Mouse (Mus musculus): ENCODE data around the gene Csrnp1. TPM values are rescaled to one million over a fixed set of nuclear protein-coding genes. Genes with fewer than 3 reads are reported as not detected.

Csrnp1 gene
- polyA plus RNA-seq, 2 experiments = 0.38 to 2.2 TPM

DNA sequence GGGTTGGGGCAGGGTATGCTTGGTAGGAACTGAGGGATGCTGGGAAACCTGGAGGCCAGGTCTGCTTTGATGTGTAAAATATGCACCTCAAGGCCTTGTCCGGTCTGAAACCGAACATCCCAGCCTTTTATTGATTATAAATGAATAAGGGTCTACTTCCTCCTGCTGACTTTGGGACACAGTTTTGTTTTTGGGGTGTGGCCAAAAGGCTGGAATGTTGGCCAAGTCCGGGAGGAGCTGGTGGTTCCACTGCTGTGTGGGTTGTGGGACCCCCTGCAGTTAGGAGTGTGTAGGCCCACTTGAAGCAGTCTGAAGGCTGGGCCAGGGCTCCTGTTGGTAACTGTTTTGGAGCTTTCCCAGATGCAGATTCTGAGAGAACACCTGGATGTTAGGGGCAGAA is 21.5 kb upstream of the Csrnp1 start:
- ATAC-seq (ENCODE audit: insufficient read depth) (no peak), DNase-seq (ENCODE audit: low read depth in 3 of 3, low spot score in 3 of 3) (no peak)
- TF ChIP-seq CTCF (IDR thresholded peaks at IDR 0.05; ENCODE audit: low read depth) = no peak
- no peak for TF ChIP-seq EP300 (IDR thresholded peaks at IDR 0.05; ENCODE audit: low read depth)
- Histone ChIP-seq H3K4me3 (ENCODE audit: insufficient read depth in 1 of 2, low read depth in 2 of 2, low read length in 2 of 2) (no peak overlapping the region), H3K9me3 (ENCODE audit: control insufficient read depth, low read length) (no peaks in the 10 kb centered on the region), H3K4me1 (replicated peaks; ENCODE audit: control insufficient read depth in 2 of 2, insufficient read depth in 2 of 2, low read length in 1 of 2) (peaks cover 9 to 26% of the 10 kb centered on the region in 2 experiments), H3K4me2 (ENCODE audit: low read depth) (no peak overlapping the region), H3K27ac (no peak overlapping the region), H3K36me3 (replicated peaks; ENCODE audit: control insufficient read depth, insufficient read depth, low read depth) (no peaks in the 10 kb centered on the region), H3K9ac (replicated peaks) (no peak overlapping the region), H3K27me3 (ENCODE audit: control insufficient read depth, insufficient read depth, low read length) (no peaks in the 10 kb centered on the region)
- 72% methylated on average over 3 of the region's 3 CpGs for WGBS (ENCODE audit: insufficient replicate concordance)

- H3K4me2 ChIP-seq (ENCODE audit: low read depth) = peak overlapping the region; percentile 24
- DNase-seq (ENCODE audit: low read depth in 3 of 3, low spot score in 3 of 3) (no peak), ATAC-seq (ENCODE audit: insufficient read depth) (no peak; the same call in 1 of the 2 replicates)
- H3K9ac ChIP-seq (replicated peaks) = no peak overlapping the region
- no peaks in the 10 kb centered on the region for H3K9me3 ChIP-seq (ENCODE audit: control insufficient read depth, low read length)
- H3K36me3 ChIP-seq (replicated peaks; ENCODE audit: control insufficient read depth, insufficient read depth, low read depth) = no peaks in the 10 kb centered on the region
- H3K27me3 ChIP-seq (ENCODE audit: control insufficient read depth, insufficient read depth, low read length) = no peaks in the 10 kb centered on the region
- WGBS (ENCODE audit: insufficient replicate concordance) = 40% methylated on average over 5 of the region's 5 CpGs
- no peak overlapping the region for H3K27ac ChIP-seq
- peaks cover 9 to 27% of the 10 kb centered on the region in 2 experiments for H3K4me1 ChIP-seq (replicated peaks; ENCODE audit: control insufficient read depth in 2 of 2, insufficient read depth in 2 of 2, low read length in 1 of 2)
- no peak overlapping the region for H3K4me3 ChIP-seq (ENCODE audit: insufficient read depth in 1 of 2, low read depth in 2 of 2, low read length in 2 of 2)
- no peak for TF ChIP-seq CTCF (IDR thresholded peaks at IDR 0.05; ENCODE audit: low read depth)
- TF ChIP-seq EP300 (IDR thresholded peaks at IDR 0.05; ENCODE audit: low read depth) = no peak
Observed at GRCm38 (mm10) chr9:120002893-120003292, 18.4 kb upstream of the Csrnp1 start.

- ATAC-seq (ENCODE audit: insufficient read depth) (peak; percentile 90), DNase-seq (ENCODE audit: low read depth in 3 of 3, low spot score in 3 of 3) (peak; percentile 55 to 87 (median 64))
- peak overlapping the region; percentile 21; the same call in 1 of the 2 replicates for H3K27ac ChIP-seq
- H3K9me3 ChIP-seq (ENCODE audit: control insufficient read depth, low read length) = no peaks in the 10 kb centered on the region
- peak overlapping the region; percentile 70 for H3K4me2 ChIP-seq (ENCODE audit: low read depth)
- no peaks in the 10 kb centered on the region for H3K36me3 ChIP-seq (replicated peaks; ENCODE audit: control insufficient read depth, insufficient read depth, low read depth)
- no peak for TF ChIP-seq CTCF (IDR thresholded peaks at IDR 0.05; ENCODE audit: low read depth)
- H3K27me3 ChIP-seq (ENCODE audit: control insufficient read depth, insufficient read depth, low read length) = no peaks in the 10 kb centered on the region
- peak overlapping the region; percentile 50 for H3K9ac ChIP-seq (replicated peaks)
- peaks cover 9 to 27% of the 10 kb centered on the region in 2 experiments for H3K4me1 ChIP-seq (replicated peaks; ENCODE audit: control insufficient read depth in 2 of 2, insufficient read depth in 2 of 2, low read length in 1 of 2)
- WGBS (ENCODE audit: insufficient replicate concordance) = 7% methylated on average over 31 of the region's 31 CpGs
- peak overlapping the region; percentile 34 to 69 for H3K4me3 ChIP-seq (ENCODE audit: insufficient read depth in 1 of 2, low read depth in 2 of 2, low read length in 2 of 2)
Observed at GRCm38 (mm10) chr9:120001945-120002725, 17.7 kb upstream of the Csrnp1 start.

GRCm38 (mm10) chr9:120000761-120001160 is 16.3 kb upstream of the Csrnp1 start:
- Histone ChIP-seq H3K9ac (replicated peaks) (no peak overlapping the region), H3K4me3 (ENCODE audit: insufficient read depth in 1 of 2, low read depth in 2 of 2, low read length in 2 of 2) (no peak overlapping the region), H3K27me3 (ENCODE audit: control insufficient read depth, insufficient read depth, low read length) (no peaks in the 10 kb centered on the region), H3K9me3 (ENCODE audit: control insufficient read depth, low read length) (no peaks in the 10 kb centered on the region), H3K4me2 (ENCODE audit: low read depth) (no peak overlapping the region), H3K4me1 (replicated peaks; ENCODE audit: control insufficient read depth in 2 of 2, insufficient read depth in 2 of 2, low read length in 1 of 2) (peaks cover 9 to 27% of the 10 kb centered on the region in 2 experiments), H3K36me3 (replicated peaks; ENCODE audit: control insufficient read depth, insufficient read depth, low read depth) (no peaks in the 10 kb centered on the region), H3K27ac (no peak overlapping the region)
- 55% methylated on average over 5 of the region's 5 CpGs for WGBS (ENCODE audit: insufficient replicate concordance)
- TF ChIP-seq EP300 (IDR thresholded peaks at IDR 0.05; ENCODE audit: low read depth) (no peak), CTCF (IDR thresholded peaks at IDR 0.05; ENCODE audit: low read depth) (no peak)
- no peak for ATAC-seq (ENCODE audit: insufficient read depth)
- DNase-seq (ENCODE audit: low read depth in 3 of 3, low spot score in 3 of 3) = no peak

DNA sequence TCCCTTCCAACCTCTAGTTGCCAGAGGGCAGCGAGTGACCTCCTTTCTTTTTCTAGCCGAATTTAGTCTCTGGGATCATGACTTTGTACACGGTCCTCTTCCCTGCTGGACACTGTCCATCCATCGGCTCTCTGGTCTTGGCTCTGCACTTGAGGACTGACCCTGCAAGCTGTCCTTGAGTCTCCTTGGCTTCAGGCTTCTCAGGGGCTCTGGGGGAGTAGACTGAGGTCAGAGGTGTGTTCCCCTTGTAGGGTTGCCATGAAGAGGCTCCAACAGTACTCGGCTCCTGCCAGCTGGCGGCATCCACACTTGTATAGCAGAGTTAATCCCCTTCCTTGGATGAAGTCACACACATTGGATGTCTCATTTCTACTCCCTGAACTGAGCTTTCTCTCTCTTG is 15.2 kb upstream of the Csrnp1 start:
- WGBS (ENCODE audit: insufficient replicate concordance) = 58% methylated on average over 6 of the region's 6 CpGs
- DNase-seq (ENCODE audit: low read depth in 3 of 3, low spot score in 3 of 3) (no peak), ATAC-seq (ENCODE audit: insufficient read depth) (no peak)
- H3K27ac ChIP-seq = no peak overlapping the region
- no peak overlapping the region for H3K9ac ChIP-seq (replicated peaks)
- H3K27me3 ChIP-seq (ENCODE audit: control insufficient read depth, insufficient read depth, low read length) = no peaks in the 10 kb centered on the region
- H3K4me3 ChIP-seq (ENCODE audit: insufficient read depth in 1 of 2, low read depth in 2 of 2, low read length in 2 of 2) = no peak overlapping the region
- no peak for TF ChIP-seq CTCF (IDR thresholded peaks at IDR 0.05; ENCODE audit: low read depth)
- TF ChIP-seq EP300 (IDR thresholded peaks at IDR 0.05; ENCODE audit: low read depth) = no peak
- H3K4me1 ChIP-seq (replicated peaks; ENCODE audit: control insufficient read depth in 2 of 2, insufficient read depth in 2 of 2, low read length in 1 of 2) = peaks cover 9 to 27% of the 10 kb centered on the region in 2 experiments
- H3K4me2 ChIP-seq (ENCODE audit: low read depth) = no peak overlapping the region
- no peaks in the 10 kb centered on the region for H3K9me3 ChIP-seq (ENCODE audit: control insufficient read depth, low read length)
- H3K36me3 ChIP-seq (replicated peaks; ENCODE audit: control insufficient read depth, insufficient read depth, low read depth) = no peaks in the 10 kb centered on the region

All from liver, embryonic 14.5 days (tissue).